Mouse (Mus musculus) stomach, embryonic 15.5 days (tissue): ENCODE measurements at regions not wholly inside any gene's neighbourhood (a gene's known extent, or its start where the extent isn't known, plus 50 kb on each side); places are given as distances from the start of the nearest gene placed in this dataset.

Experiments
- ATAC-seq: fragments of 200-750 bp; cut with Nextera tagmentation; 2 replicates; pipeline ENCODE4 v1.8.0; 2017; ENCODE audit warnings: low read depth, moderate number of reproducible peaks, moderate TSS enrichment; ENCODE audit not compliant: insufficient read depth, low FRiP score
- H3K27ac ChIP-seq: fragments of 300-500 bp; sonication (generic); 2 replicates; pipeline ENCODE4 v1.5.1; 2015; ENCODE audit warnings: mild to moderate bottlenecking, inconsistent platforms
- H3K27me3 ChIP-seq: fragments of 300-500 bp; sonication (generic); replicated peaks from 2 replicates; pipeline ENCODE4 v1.6.1; 2015; ENCODE audit warnings: inconsistent platforms
- H3K36me3 ChIP-seq: fragments of 300-500 bp; sonication (generic); 2 replicates; pipeline ENCODE4 v1.6.1; 2015; ENCODE audit warnings: inconsistent platforms
- H3K4me1 ChIP-seq: fragments of 300-500 bp; sonication (generic); 2 replicates; pipeline ENCODE4 v1.6.1; 2015; ENCODE audit warnings: inconsistent platforms
- H3K4me2 ChIP-seq: fragments of 300-500 bp; sonication (generic); 2 replicates; pipeline ENCODE4 v1.6.1; 2015; ENCODE audit warnings: mild to moderate bottlenecking, inconsistent platforms
- H3K4me3 ChIP-seq: fragments of 300-500 bp; sonication (generic); replicated peaks from 2 replicates; pipeline ENCODE4 v1.5.1; 2015; ENCODE audit warnings: inconsistent platforms
- H3K9ac ChIP-seq: fragments of 300-500 bp; sonication (generic); 2 replicates; pipeline ENCODE4 v1.6.1; 2015; ENCODE audit warnings: inconsistent platforms
- H3K9me3 ChIP-seq: fragments of 300-500 bp; sonication (generic); 2 replicates; pipeline ENCODE4 v1.6.1; 2016; ENCODE audit warnings: inconsistent platforms
- WGBS: fragments of 180-500 bp; shearing (Covaris S2); methylation state at CpG from one replicate; pipeline ENCODE4 v1.1.7; 2015; 5-methylcytosine and 5-hydroxymethylcytosine counted together

- Histone ChIP-seq H3K36me3 (no peaks in the 10 kb centered on the region), H3K9me3 (no peaks in the 10 kb centered on the region), H3K9ac (no peak overlapping the region), H3K4me3 (no peak overlapping the region), H3K4me2 (no peak overlapping the region), H3K27me3 (no peaks in the 10 kb centered on the region), H3K4me1 (no peaks in the 10 kb centered on the region), H3K27ac (no peak overlapping the region)
- ATAC-seq: no peak
- 61% methylated on average over 3 of the region's 3 CpGs for WGBS
Observed at GRCm38 (mm10) chr14:72042112-72042880, 449.3 kb downstream of the Gm9195 start.

- Histone ChIP-seq H3K27ac (no peak overlapping the region), H3K4me1 (no peaks in the 10 kb centered on the region), H3K27me3 (no peaks in the 10 kb centered on the region), H3K9ac (no peak overlapping the region), H3K4me2 (no peak overlapping the region), H3K36me3 (no peaks in the 10 kb centered on the region), H3K9me3 (no peaks in the 10 kb centered on the region), H3K4me3 (no peak overlapping the region)
- ATAC-seq: no peak
- WGBS: 42% methylated on average over 3 of the region's 3 CpGs
Observed at GRCm38 (mm10) chr14:72030396-72030795, 461.2 kb downstream of the Gm9195 start.

GRCm38 (mm10) chr14:72027362-72028020 lies 464.1 kb downstream of the Gm9195 start:
- Histone ChIP-seq H3K4me1 (no peaks in the 10 kb centered on the region), H3K4me2 (no peak overlapping the region), H3K9me3 (no peaks in the 10 kb centered on the region), H3K27me3 (no peaks in the 10 kb centered on the region), H3K27ac (no peak overlapping the region), H3K4me3 (no peak overlapping the region), H3K36me3 (no peaks in the 10 kb centered on the region), H3K9ac (no peak overlapping the region)
- WGBS: 41% methylated on average over 8 of the region's 8 CpGs
- ATAC-seq: no peak

GRCm38 (mm10) chr14:72004371-72004770 lies 487.3 kb downstream of the Gm9195 start:
- Histone ChIP-seq H3K27me3 (no peaks in the 10 kb centered on the region), H3K4me3 (no peak overlapping the region), H3K4me2 (no peak overlapping the region), H3K27ac (no peak overlapping the region), H3K9me3 (no peaks in the 10 kb centered on the region), H3K4me1 (peaks cover 8% of the 10 kb centered on the region), H3K36me3 (no peaks in the 10 kb centered on the region), H3K9ac (no peak overlapping the region)
- no peak for ATAC-seq
- WGBS: 53% methylated on average over 2 of the region's 2 CpGs

- no peak overlapping the region for H3K4me2 ChIP-seq
- no peak overlapping the region for H3K4me3 ChIP-seq
- peaks cover 8% of the 10 kb centered on the region for H3K4me1 ChIP-seq
- no peaks in the 10 kb centered on the region for H3K36me3 ChIP-seq
- H3K9me3 ChIP-seq: no peaks in the 10 kb centered on the region
- ATAC-seq: 0 out of 2 replicates have a peak, but pooled peaks have one; percentile 31
- H3K27ac ChIP-seq: peak overlapping the region; percentile 11; the same call in 1 of the 2 replicates
- H3K9ac ChIP-seq: no peak overlapping the region
- WGBS: 36% methylated on average over 7 of the region's 7 CpGs
- H3K27me3 ChIP-seq: no peaks in the 10 kb centered on the region
Observed at GRCm38 (mm10) chr14:72002205-72003138, 489.2 kb downstream of the Gm9195 start.

GRCm38 (mm10) chr14:71973016-71973415 lies 518.6 kb downstream of the Gm9195 start:
- Histone ChIP-seq H3K4me1 (no peaks in the 10 kb centered on the region), H3K9me3 (no peaks in the 10 kb centered on the region), H3K27ac (no peak overlapping the region), H3K4me3 (no peak overlapping the region), H3K9ac (no peak overlapping the region), H3K27me3 (no peaks in the 10 kb centered on the region), H3K36me3 (no peaks in the 10 kb centered on the region), H3K4me2 (no peak overlapping the region)
- ATAC-seq: no peak
- 85% methylated on average over 4 of the region's 4 CpGs for WGBS

GRCm38 (mm10) chr14:71972521-71972920 lies 519.1 kb downstream of the Gm9195 start:
- Histone ChIP-seq H3K4me2 (no peak overlapping the region), H3K9ac (no peak overlapping the region), H3K27me3 (no peaks in the 10 kb centered on the region), H3K27ac (no peak overlapping the region), H3K4me3 (no peak overlapping the region), H3K9me3 (no peaks in the 10 kb centered on the region), H3K36me3 (no peaks in the 10 kb centered on the region), H3K4me1 (no peaks in the 10 kb centered on the region)
- WGBS: 95% methylated on average over 1 of the region's 1 CpGs
- ATAC-seq: no peak

- Histone ChIP-seq H3K4me2 (no peak overlapping the region), H3K4me3 (no peak overlapping the region), H3K9ac (no peak overlapping the region), H3K27me3 (no peaks in the 10 kb centered on the region), H3K27ac (no peak overlapping the region), H3K4me1 (no peaks in the 10 kb centered on the region), H3K9me3 (no peaks in the 10 kb centered on the region), H3K36me3 (no peaks in the 10 kb centered on the region)
- 53% methylated on average over 6 of the region's 6 CpGs for WGBS
- no peak for ATAC-seq
Observed at GRCm38 (mm10) chr14:71967646-71968045, 524.0 kb downstream of the Gm9195 start.

GRCm38 (mm10) chr14:71963389-71964169 lies 528.1 kb downstream of the Gm9195 start:
- Histone ChIP-seq H3K9me3 (no peaks in the 10 kb centered on the region), H3K4me3 (no peak overlapping the region), H3K36me3 (no peaks in the 10 kb centered on the region), H3K9ac (no peak overlapping the region), H3K4me1 (no peaks in the 10 kb centered on the region), H3K27ac (no peak overlapping the region), H3K4me2 (no peak overlapping the region), H3K27me3 (no peaks in the 10 kb centered on the region)
- ATAC-seq: no peak
- WGBS: 7% methylated on average over 4 of the region's 4 CpGs

GRCm38 (mm10) chr14:71948701-71949100 lies 542.9 kb downstream of the Gm9195 start:
- no peak for ATAC-seq
- no peaks in the 10 kb centered on the region for H3K36me3 ChIP-seq
- H3K9me3 ChIP-seq: no peaks in the 10 kb centered on the region
- no peaks in the 10 kb centered on the region for H3K27me3 ChIP-seq
- no peak overlapping the region for H3K4me3 ChIP-seq
- H3K27ac ChIP-seq: no peak overlapping the region
- no peak overlapping the region for H3K4me2 ChIP-seq
- WGBS: 75% methylated on average over 2 of the region's 2 CpGs
- no peaks in the 10 kb centered on the region for H3K4me1 ChIP-seq
- H3K9ac ChIP-seq: no peak overlapping the region

GRCm38 (mm10) chr14:71937157-71937485 lies 554.5 kb downstream of the Gm9195 start:
- WGBS: 78% methylated on average over 2 of the region's 2 CpGs
- H3K36me3 ChIP-seq: no peaks in the 10 kb centered on the region
- no peaks in the 10 kb centered on the region for H3K4me1 ChIP-seq
- H3K4me2 ChIP-seq: no peak overlapping the region
- no peak overlapping the region for H3K9ac ChIP-seq
- ATAC-seq: no peak
- H3K27ac ChIP-seq: no peak overlapping the region
- H3K9me3 ChIP-seq: no peaks in the 10 kb centered on the region
- no peaks in the 10 kb centered on the region for H3K27me3 ChIP-seq
- no peak overlapping the region for H3K4me3 ChIP-seq
